Mouse (Mus musculus): ENCODE results near the gene Samd14.

DNA sequence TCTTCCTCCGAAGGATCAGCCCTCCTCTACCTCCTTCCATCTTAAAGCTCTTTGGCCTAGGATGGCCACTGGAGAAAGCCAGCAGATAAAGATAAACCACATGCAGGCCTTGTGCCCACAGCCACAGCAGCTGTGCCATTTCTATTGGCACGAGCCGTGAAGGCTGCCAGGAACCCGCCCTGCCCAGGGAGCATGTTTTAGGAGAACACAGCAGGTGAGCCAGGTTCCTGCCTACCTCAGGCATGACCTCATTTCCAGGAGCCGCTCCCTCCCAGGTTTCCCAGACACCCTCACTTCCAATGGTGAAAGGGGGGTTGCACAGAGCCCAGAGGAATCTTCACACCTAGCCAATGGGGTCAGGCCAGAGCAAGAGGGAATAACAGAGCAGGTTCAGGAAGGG, 63.1 kb downstream of the Samd14 start:
- TF ChIP-seq CTCF (IDR thresholded peaks at IDR 0.05; ENCODE audit: borderline replicate concordance, control insufficient read depth, extremely low read depth, insufficient read depth, low read length, poor library complexity) (no peak), POLR2A (IDR thresholded peaks at IDR 0.05; ENCODE audit: control insufficient read depth, extremely low read depth, insufficient read depth, low read length, poor library complexity) (no peak)

All from thymus, adult 2 months (tissue).